Mouse (Mus musculus) liver, adult 2 months (tissue): ENCODE measurements around the gene Dcst1.

ENCODE experiments used
- CTCF ChIP-seq: fragments of 200-500 bp; IDR thresholded peaks from 2 replicates; pipeline ENCODE4 v1.5.1; 2011; ENCODE audit warnings: low read depth, low read length, control low read depth
- POLR2A ChIP-seq: fragments of 200-500 bp; IDR thresholded peaks from 2 replicates; pipeline ENCODE4 v1.6.1; 2011; ENCODE audit warnings: low read length, control low read depth; ENCODE audit not compliant: insufficient read depth; ENCODE audit errors: extremely low read depth

GRCm38 (mm10) chr3:89395419-89395805, 30.4 kb upstream of the Dcst1 start:
- TF ChIP-seq CTCF: no peak
- no peak for TF ChIP-seq POLR2A
